Mouse (Mus musculus) large intestine, adult 2 months (tissue): Measurements from ENCODE around the gene Tmem273. TPM values are rescaled to one million over a fixed set of nuclear protein-coding genes. Genes with fewer than 3 reads are reported as not detected.
A peak's percentile ranks its signal among the peaks of the same experiment; 100 is the strongest.

Experiments
- DNase-seq: peaks from one replicate; pipeline ENCODE4 v3.0.0-alpha.2; 2012; ENCODE audit warnings: low read depth, low spot score
- WGBS: fragments of 180-500 bp; shearing (Covaris S2); methylation state at CpG from one replicate; pipeline ENCODE4 v1.1.7; 2018; 5-methylcytosine and 5-hydroxymethylcytosine counted together
- polyA plus RNA-seq: library from polyadenylated mRNA; depleted of rRNA; stranded (reverse); fragments of >200 nt; gene quantifications from 2 replicates; pipeline ENCODE4 v1.2.3, GENCODE M21; 2012

Tmem273 gene
- polyA plus RNA-seq, 1 experiment = 1.2 TPM

DNA sequence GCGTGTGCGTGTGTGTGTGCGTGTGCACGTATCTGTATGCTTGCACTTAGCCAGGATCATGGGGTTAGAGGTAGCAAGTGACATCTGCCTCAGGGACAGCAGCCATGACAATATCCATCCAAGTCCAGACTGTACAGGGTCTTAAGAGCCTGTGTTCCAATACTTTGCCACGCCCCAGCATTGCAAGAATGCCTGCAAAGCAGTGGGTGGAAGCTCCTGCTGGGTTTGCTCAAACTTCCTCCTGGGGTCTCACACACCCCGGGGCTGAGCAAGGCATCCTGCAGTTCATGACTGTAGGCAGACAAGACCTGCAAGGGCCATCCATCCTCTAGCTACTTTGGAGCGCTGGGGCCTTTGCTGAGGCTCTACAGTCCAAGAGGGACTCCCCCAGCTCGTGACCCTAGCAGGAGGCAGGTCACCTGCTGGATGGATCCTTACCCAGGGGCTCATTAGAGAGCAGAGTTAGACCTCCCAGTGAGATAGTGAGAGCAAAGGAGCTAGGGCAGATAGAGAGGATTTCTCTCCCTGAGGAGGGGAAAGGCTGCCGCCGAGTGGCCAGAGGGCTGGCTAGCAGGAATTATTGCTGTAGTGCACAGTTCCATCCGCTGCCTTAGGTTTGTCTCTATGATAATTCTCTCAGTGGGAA, 15.4 kb downstream of the Tmem273 start:
- WGBS = 69% methylated on average over 11 of the region's 11 CpGs
- DNase-seq = peak; percentile 10

DNA sequence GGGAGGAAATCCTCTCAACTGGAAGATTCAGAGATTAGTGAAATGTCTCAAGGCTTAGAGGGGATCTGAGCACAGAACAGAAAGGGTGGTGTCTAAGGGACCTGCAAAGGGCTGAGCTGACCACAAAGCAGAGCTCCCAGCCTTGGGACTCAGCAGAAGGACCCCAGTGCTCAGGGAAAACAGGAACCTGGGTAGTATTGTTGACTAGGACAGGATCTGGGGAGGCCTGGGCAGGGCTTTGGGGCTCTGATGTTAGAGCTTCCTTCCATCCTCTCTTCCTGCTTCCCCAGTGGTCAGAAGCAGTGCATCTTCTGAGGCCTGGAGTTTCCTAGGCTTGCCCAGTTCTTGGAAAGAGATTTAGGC, 15.9 kb downstream of the Tmem273 start:
- DNase-seq = no peak

- no peak for DNase-seq
These were observed 24.3 kb downstream of the Tmem273 start for GRCm38 (mm10) chr14:32810111-32810510.

DNA sequence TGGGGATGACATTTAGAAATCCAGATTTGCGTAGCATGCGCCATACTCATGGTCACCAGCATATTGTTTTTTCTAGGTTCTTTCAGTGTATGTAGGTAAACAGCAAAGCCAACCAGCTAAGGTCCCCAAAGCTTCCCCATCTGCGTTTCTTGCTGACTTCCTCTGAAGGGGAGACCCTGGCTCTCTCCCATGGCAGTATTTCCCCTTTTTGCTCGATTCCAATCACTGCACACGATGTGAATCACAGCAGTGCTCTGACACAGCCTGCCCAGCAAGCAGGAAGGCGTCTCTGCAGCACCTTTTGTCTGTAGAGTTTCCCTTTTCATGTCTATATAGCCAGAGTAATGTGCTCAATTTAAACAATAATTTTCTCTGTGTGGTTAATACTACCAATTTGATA, 26.7 kb downstream of the Tmem273 start:
- DNase-seq = no peak
- 66% methylated on average over 6 of the region's 6 CpGs for WGBS

DNA sequence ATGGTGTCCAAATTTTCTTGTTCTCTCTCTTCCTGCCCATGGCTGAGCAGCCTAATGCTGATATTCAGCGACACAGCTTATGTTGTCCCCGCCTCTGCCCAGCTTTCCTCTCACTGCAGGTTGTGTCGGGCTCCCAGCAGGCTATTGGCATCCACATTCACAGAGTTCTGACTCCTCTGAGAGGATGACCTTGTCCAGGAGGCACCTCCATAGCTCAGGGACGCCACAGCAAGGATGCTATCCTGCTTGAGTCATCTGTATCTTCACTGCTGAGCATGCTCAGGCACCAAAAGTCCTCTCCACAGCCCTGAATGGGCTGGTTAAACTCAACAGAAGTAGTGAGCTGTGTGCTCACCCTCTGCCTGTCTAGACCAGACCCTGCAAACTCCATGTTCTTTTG, 29.2 kb downstream of the Tmem273 start:
- WGBS = 68% methylated on average over 4 of the region's 4 CpGs
- no peak for DNase-seq

- 61% methylated on average over 4 of the region's 4 CpGs for WGBS
- no peak for DNase-seq
These were observed 30.8 kb downstream of the Tmem273 start for GRCm38 (mm10) chr14:32816533-32816932.

- no peak for DNase-seq
- 59% methylated on average over 7 of the region's 7 CpGs for WGBS
These were observed 31.5 kb downstream of the Tmem273 start for GRCm38 (mm10) chr14:32817258-32817657.

DNA sequence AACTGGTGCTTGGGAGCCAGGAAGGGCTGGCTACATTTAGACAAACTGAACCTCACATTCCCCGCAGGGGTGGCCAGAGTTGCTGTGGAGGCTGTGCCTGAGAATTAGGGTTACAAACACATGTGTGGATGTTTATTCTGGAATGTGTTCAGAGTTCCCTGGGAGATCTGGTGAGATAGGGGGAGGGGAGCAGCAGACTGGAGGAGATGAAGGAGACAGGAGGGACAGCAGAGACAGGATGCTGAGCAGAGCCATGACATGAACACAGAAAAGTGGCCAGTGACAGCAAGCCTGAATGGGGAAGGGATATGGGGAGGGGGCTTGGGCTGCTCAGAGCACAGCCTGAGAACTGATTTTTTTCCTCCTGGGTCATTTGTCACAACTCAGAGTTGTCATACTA, 33.5 kb downstream of the Tmem273 start:
- DNase-seq = no peak
- WGBS = 49% methylated on average over 1 of the region's 1 CpGs

DNA sequence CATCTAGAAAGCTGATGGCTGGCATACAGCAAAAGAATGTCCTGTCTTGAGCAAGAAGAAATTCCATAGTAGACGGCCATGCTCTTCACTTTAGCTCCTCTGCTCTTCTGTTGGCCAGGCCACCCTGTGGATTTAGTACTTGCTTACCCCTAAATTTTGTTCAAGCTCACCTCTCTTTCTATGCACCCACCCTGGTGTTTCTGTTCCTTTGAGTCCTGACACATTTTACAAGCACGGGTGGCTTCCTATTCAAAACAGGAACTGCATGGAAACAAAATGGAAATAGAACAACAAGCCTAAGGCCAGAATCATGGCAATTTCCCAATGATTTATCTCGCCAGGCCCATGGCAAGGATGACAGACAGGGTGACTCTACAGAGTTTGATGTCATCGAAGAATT, 37.0 kb downstream of the Tmem273 start:
- 80% methylated on average over 4 of the region's 4 CpGs for WGBS
- DNase-seq = no peak

DNA sequence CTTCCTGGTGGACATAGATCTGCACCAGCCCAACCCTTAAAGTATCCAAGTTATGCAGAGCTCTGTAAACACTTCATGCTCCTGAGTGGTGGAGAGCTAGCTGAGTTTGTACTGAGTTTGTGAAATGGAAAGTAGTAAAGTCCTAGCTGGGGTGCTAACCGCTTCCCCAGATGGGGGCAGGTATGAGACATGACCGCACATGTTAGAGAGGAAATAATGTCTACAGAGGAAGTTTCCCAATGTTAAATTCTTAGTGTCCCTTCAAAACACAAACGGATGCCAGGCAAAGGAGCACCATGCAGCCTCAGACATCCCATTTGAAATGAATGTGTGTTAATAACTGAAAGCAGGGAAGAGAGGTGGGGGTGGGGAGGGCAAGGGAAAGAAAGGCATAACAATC, 38.1 kb downstream of the Tmem273 start:
- WGBS = 72% methylated on average over 3 of the region's 3 CpGs
- DNase-seq = no peak

- WGBS = 52% methylated on average over 14 of the region's 14 CpGs
- DNase-seq = no peak
These were observed 38.7 kb downstream of the Tmem273 start for GRCm38 (mm10) chr14:32824267-32825150.

GRCm38 (mm10) chr14:32825426-32826032, 39.8 kb downstream of the Tmem273 start:
- no peak for DNase-seq
- 11% methylated on average over 11 of the region's 11 CpGs for WGBS

DNA sequence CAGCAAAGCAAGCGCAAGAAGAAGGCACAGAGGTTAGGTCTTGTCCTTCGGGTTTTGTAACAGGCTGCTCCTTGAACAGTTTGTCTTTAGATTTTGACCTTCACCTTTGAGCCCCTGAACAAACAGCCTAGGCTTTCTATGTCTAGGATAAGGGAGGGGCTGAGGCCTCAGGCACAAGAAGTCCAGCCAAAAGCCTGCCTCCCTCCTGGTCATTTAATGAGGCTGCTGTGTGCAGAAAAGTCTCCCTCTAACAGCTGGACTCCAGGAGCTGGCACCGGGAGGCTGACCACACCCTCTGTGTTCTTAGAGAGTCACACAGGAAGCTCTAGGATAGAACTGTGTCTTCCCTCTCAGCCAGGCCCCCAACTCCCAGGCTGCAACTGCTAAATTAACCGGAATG, 41.4 kb downstream of the Tmem273 start:
- 49% methylated on average over 4 of the region's 4 CpGs for WGBS
- DNase-seq = no peak

- no peak for DNase-seq
- WGBS = 39% methylated on average over 6 of the region's 6 CpGs
These were observed 42.4 kb downstream of the Tmem273 start for GRCm38 (mm10) chr14:32827994-32828650.

DNA sequence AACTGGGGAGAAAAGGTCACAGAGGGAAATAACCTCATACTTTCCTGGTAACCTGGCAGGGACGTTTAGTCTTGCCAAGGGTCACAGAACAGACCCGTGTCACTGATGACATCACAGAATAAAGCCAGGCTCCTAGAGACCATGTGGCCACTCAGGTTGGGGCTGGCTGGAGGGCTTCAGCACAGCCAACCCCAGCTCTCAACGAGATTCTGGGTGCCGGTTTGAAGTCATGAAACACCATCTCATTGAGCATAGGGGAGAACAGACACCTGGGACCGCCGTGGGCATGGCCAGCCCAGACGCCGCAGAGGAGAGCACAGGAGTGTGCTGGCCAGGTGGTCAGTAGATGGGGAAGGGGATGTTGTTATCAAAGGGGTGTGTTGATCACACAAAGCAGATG, 48.1 kb downstream of the Tmem273 start, which contains the start of gene Fam170b:
Gene Fam170b, plus strand, starts transcription at position 116 of the 400 bp plus-strand sequence.
- 65% methylated on average over 8 of the region's 8 CpGs for WGBS
- DNase-seq = no peak

DNA sequence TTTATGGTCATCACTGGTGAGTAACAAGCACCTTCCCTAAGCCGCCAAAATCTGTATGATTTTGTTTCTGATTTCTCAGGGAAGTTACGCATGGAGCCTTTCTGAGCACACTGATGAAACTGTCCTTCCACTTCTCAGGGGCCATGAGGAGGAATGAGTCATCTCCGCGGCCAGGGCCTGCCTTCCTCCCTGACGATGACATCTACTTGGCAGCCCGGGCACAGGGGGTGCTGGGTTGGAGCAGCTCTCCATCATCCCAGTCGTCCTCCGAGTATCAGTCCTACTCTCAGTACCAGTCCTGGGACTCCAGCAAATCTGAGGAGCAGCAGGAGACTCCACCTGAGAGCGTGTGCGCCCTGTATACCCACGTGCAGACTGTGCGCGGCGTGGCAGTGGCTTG, 49.4 kb downstream of the Tmem273 start:
- no peak for DNase-seq

DNA sequence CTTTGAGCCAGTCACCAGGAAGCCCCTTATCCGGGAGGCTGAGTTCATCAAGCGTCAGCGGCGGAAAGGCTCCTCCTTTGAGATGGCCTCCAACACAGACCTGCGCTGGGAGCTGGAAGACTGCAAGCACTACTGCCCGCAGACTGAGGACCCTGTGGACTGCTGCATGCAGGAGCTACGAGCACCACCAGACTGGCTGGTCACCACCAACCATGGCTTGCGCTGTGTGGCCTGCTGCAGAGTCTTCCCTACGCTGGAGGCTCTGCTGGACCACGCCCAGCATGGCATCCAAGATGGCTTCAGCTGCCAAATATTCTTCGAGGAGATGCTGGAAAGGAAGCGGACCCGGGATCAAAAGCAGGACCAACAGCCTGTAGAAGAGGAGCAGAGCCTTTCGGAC, 49.8 kb downstream of the Tmem273 start:
- WGBS = 89% methylated on average over 14 of the region's 14 CpGs

More for the DNA sequence above, 49.4 kb downstream of the Tmem273 start:
- 73% methylated on average over 14 of the region's 14 CpGs for WGBS

GRCm38 (mm10) chr14:32836191-32836590, 50.4 kb downstream of the Tmem273 start:
- WGBS = 92% methylated on average over 11 of the region's 11 CpGs
- no peak for DNase-seq

More for the DNA sequence above, 49.8 kb downstream of the Tmem273 start:
- no peak for DNase-seq

DNA sequence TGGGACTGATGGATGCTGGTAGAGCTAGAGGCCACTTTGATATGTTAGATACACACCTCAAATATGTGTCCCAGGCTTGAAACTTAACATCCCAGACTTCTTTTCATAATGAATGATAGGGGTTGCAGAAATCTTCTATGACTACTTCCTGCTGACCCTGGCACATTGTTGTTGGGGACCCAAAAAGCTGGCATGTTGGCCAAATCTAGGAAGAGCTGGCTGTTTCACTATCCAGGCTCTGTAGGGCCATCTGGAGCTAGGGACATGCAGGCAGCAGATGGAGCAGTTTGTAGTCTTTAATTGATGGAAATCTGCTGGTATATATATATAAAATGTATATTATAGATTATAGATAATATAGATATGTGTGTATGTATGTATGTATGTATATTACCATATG, 56.3 kb downstream of the Tmem273 start:
- DNase-seq = no peak

DNA sequence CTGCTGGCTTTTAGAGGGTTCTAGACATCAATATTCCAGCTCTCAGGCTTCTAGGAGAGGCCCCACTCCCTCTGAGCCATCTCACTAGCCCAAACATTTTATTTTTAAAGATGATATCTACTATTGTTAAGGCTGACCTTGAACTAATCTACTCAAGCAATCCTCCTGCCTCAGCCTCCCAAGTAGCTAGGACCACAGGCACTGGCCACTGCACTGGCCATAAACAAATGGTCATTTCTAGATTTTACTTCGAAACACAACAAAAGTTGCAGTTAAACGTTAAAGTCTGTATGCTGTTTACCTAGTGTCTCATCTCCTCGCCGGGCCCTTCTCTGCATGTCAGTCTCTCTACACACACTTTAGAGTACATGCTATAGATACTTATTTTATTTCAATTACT, 68.3 kb downstream of the Tmem273 start:
- DNase-seq = no peak
- 87% methylated on average over 4 of the region's 4 CpGs for WGBS
